Mouse (Mus musculus): ENCODE measurements at regions not wholly inside any gene's neighbourhood (a gene's known extent, or its start where the extent isn't known, plus 50 kb on each side); places are given as distances from the start of the nearest gene placed in this dataset.

GRCm38 (mm10) chr2:173445039-173445438 is 77.3 kb upstream of the 1700021F07Rik start:
- H3K4me1 ChIP-seq = peaks cover 7% of the 10 kb centered on the region; the same call in 1 of the 2 replicates
- WGBS = 74% methylated on average over 3 of the region's 3 CpGs
- H3K27me3 ChIP-seq = no peaks in the 10 kb centered on the region
- no peak overlapping the region for H3K27ac ChIP-seq
- no peak overlapping the region for H3K4me2 ChIP-seq
- no peaks in the 10 kb centered on the region for H3K9me3 ChIP-seq
- H3K36me3 ChIP-seq = no peaks in the 10 kb centered on the region
- H3K9ac ChIP-seq = no peak overlapping the region
- no peak overlapping the region for H3K4me3 ChIP-seq
- no peak for ATAC-seq (ENCODE audit: borderline replicate concordance, extremely low read depth, low FRiP score, low TSS enrichment)

DNA sequence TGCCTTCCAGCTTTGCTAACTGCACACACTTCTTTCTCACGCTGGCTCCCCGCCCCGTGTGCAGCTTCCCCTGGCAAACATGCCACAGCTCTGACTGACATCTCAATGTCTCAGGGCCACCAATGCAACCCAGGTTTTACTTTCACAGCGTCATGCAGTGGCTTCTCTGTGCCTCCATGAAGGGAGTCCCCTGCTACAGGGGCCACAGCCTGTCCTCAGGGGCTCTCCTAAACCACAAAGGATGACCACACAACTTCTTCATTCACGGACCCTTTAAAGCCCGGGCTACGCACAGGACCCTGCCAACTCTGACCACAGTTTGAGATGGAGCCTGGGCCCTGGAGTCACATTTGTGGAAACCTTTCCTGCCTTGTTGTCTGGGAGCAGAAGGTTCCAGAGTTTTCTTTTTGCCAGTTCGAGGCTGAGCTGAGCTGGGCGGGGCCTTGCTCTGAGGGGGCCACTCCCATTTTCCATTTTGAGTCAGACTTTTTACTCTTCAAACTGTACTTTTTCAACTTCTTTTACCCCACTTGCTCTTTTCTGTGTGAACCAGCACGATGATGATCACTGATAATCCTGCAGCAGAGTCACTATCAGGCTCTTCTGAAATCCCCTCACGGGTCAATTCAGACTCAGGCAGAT is 73.7 kb upstream of the 1700021F07Rik start:
- 75% methylated on average over 11 of the region's 11 CpGs for WGBS
- peaks cover 17% of the 10 kb centered on the region; the same call in 1 of the 2 replicates for H3K4me1 ChIP-seq
- H3K27me3 ChIP-seq = no peaks in the 10 kb centered on the region
- H3K9me3 ChIP-seq = no peaks in the 10 kb centered on the region
- ATAC-seq (ENCODE audit: borderline replicate concordance, extremely low read depth, low FRiP score, low TSS enrichment) = no peak
- no peak overlapping the region for H3K4me3 ChIP-seq
- H3K9ac ChIP-seq = no peak overlapping the region
- H3K36me3 ChIP-seq = no peaks in the 10 kb centered on the region
- no peak overlapping the region for H3K4me2 ChIP-seq
- peak overlapping the region; percentile 53 for H3K27ac ChIP-seq

DNA sequence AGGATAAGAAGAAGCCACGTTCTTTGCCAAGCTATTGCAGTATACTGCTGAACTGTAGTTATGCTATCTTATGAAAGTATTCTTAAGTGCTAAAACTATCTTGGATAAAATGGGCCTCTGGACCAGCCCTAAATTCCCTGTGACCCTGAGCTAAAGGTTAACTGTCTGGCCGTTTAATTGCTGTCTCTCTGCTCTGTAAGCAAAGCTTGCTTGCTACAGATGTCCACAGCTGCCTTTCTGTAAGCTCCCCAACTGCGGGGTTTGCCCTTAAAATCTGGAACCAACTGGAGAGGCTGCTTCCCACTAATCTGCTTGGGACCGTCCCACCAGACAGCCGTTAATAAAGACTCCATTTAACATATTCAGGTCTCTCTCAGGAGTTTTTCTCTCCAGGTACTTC is 73.2 kb upstream of the 1700021F07Rik start:
- Histone ChIP-seq H3K4me1 (peaks cover 17% of the 10 kb centered on the region; the same call in 1 of the 2 replicates), H3K9me3 (no peaks in the 10 kb centered on the region), H3K27ac (peak overlapping the region; percentile 53), H3K36me3 (no peaks in the 10 kb centered on the region), H3K4me3 (no peak overlapping the region), H3K4me2 (no peak overlapping the region), H3K9ac (no peak overlapping the region), H3K27me3 (no peaks in the 10 kb centered on the region)
- peak; percentile 51; the same call in 1 of the 2 replicates for ATAC-seq (ENCODE audit: borderline replicate concordance, extremely low read depth, low FRiP score, low TSS enrichment)
- WGBS = 36% methylated on average over 5 of the region's 5 CpGs

GRCm38 (mm10) chr2:173451993-173452481 is 70.3 kb upstream of the 1700021F07Rik start:
- no peak for ATAC-seq (ENCODE audit: borderline replicate concordance, extremely low read depth, low FRiP score, low TSS enrichment)
- 41% methylated on average over 15 of the region's 15 CpGs for WGBS
- Histone ChIP-seq H3K4me2 (peak overlapping the region; percentile 27; the same call in 1 of the 2 replicates), H3K9me3 (no peaks in the 10 kb centered on the region), H3K4me1 (peaks cover 17% of the 10 kb centered on the region; the same call in 1 of the 2 replicates), H3K27ac (0 out of 2 replicates have a peak overlapping the region, but pooled peaks have one; percentile 0), H3K27me3 (no peaks in the 10 kb centered on the region), H3K9ac (no peak overlapping the region), H3K4me3 (no peak overlapping the region), H3K36me3 (no peaks in the 10 kb centered on the region)

GRCm38 (mm10) chr2:173452800-173453199 is 69.6 kb upstream of the 1700021F07Rik start:
- Histone ChIP-seq H3K4me3 (no peak overlapping the region), H3K9ac (no peak overlapping the region), H3K27ac (no peak overlapping the region), H3K27me3 (no peaks in the 10 kb centered on the region), H3K4me2 (no peak overlapping the region), H3K9me3 (no peaks in the 10 kb centered on the region), H3K36me3 (no peaks in the 10 kb centered on the region), H3K4me1 (peaks cover 17% of the 10 kb centered on the region; the same call in 1 of the 2 replicates)
- ATAC-seq (ENCODE audit: borderline replicate concordance, extremely low read depth, low FRiP score, low TSS enrichment) = no peak
- 75% methylated on average over 4 of the region's 4 CpGs for WGBS

GRCm38 (mm10) chr2:173453569-173454405 is 68.6 kb upstream of the 1700021F07Rik start:
- H3K27me3 ChIP-seq = no peaks in the 10 kb centered on the region
- H3K36me3 ChIP-seq = no peaks in the 10 kb centered on the region
- peaks cover 17% of the 10 kb centered on the region; the same call in 1 of the 2 replicates for H3K4me1 ChIP-seq
- no peak overlapping the region for H3K27ac ChIP-seq
- no peak overlapping the region for H3K9ac ChIP-seq
- ATAC-seq (ENCODE audit: borderline replicate concordance, extremely low read depth, low FRiP score, low TSS enrichment) = no peak
- no peaks in the 10 kb centered on the region for H3K9me3 ChIP-seq
- H3K4me2 ChIP-seq = no peak overlapping the region
- 67% methylated on average over 14 of the region's 14 CpGs for WGBS
- no peak overlapping the region for H3K4me3 ChIP-seq

GRCm38 (mm10) chr2:173454741-173455140 is 67.6 kb upstream of the 1700021F07Rik start:
- H3K4me1 ChIP-seq = peaks cover 11% of the 10 kb centered on the region; the same call in 1 of the 2 replicates
- no peaks in the 10 kb centered on the region for H3K9me3 ChIP-seq
- no peak overlapping the region for H3K27ac ChIP-seq
- H3K9ac ChIP-seq = no peak overlapping the region
- H3K4me3 ChIP-seq = no peak overlapping the region
- 96% methylated on average over 4 of the region's 4 CpGs for WGBS
- H3K27me3 ChIP-seq = no peaks in the 10 kb centered on the region
- H3K36me3 ChIP-seq = no peaks in the 10 kb centered on the region
- no peak overlapping the region for H3K4me2 ChIP-seq
- no peak for ATAC-seq (ENCODE audit: borderline replicate concordance, extremely low read depth, low FRiP score, low TSS enrichment)

GRCm38 (mm10) chr2:173455216-173455615 is 67.2 kb upstream of the 1700021F07Rik start:
- no peak overlapping the region for H3K9ac ChIP-seq
- H3K9me3 ChIP-seq = no peaks in the 10 kb centered on the region
- 85% methylated on average over 12 of the region's 12 CpGs for WGBS
- H3K4me2 ChIP-seq = no peak overlapping the region
- H3K4me3 ChIP-seq = no peak overlapping the region
- no peak for ATAC-seq (ENCODE audit: borderline replicate concordance, extremely low read depth, low FRiP score, low TSS enrichment)
- no peak overlapping the region for H3K27ac ChIP-seq
- H3K4me1 ChIP-seq = peaks cover 10% of the 10 kb centered on the region; the same call in 1 of the 2 replicates
- H3K27me3 ChIP-seq = no peaks in the 10 kb centered on the region
- no peaks in the 10 kb centered on the region for H3K36me3 ChIP-seq

- no peaks in the 10 kb centered on the region for H3K27me3 ChIP-seq
- WGBS = 81% methylated on average over 7 of the region's 7 CpGs
- H3K9ac ChIP-seq = no peak overlapping the region
- no peak overlapping the region for H3K4me2 ChIP-seq
- ATAC-seq (ENCODE audit: borderline replicate concordance, extremely low read depth, low FRiP score, low TSS enrichment) = no peak
- no peaks in the 10 kb centered on the region for H3K36me3 ChIP-seq
- H3K4me3 ChIP-seq = no peak overlapping the region
- H3K27ac ChIP-seq = no peak overlapping the region
- H3K4me1 ChIP-seq = peaks cover 10% of the 10 kb centered on the region; the same call in 1 of the 2 replicates
- H3K9me3 ChIP-seq = no peaks in the 10 kb centered on the region
Measured at GRCm38 (mm10) chr2:173456083-173456482, 66.3 kb upstream of the 1700021F07Rik start.

DNA sequence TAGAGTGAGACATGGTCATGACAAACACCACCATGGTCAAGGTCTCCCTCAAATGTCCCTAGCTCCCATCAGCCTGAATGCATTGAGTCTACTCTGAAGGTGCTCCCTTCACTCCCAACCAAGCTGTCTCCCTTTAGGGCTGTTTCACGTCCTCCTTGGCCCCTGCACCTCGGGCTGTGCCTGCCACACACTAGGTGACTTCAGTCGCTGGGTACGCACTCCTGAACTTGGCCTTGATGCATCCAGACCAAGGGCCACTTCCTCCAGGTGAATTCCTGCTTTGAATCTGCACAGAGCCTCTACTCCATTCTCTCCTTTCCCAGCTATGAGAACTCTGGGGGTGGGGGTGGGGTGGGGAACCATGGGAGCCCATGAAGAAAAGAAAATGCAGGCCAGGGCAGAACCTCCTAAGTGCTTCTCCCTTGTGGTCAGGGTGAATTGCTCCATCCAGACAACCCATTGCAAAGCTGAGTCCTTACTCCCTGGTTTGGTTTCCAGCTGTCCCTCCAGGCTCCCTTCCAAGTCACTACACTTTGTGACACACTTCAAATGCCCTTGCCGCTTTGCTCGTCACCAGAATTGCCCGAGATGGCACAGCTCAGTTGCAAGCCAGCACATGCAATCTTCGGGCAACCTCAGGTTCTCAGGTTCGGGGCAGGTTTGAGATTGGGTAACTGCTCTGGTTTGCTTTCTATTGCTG is 65.3 kb upstream of the 1700021F07Rik start:
- ATAC-seq (ENCODE audit: borderline replicate concordance, extremely low read depth, low FRiP score, low TSS enrichment) = no peak
- Histone ChIP-seq H3K9me3 (no peaks in the 10 kb centered on the region), H3K9ac (no peak overlapping the region), H3K4me2 (no peak overlapping the region), H3K27me3 (no peaks in the 10 kb centered on the region), H3K36me3 (no peaks in the 10 kb centered on the region), H3K4me3 (no peak overlapping the region), H3K4me1 (peaks cover 1% of the 10 kb centered on the region; the same call in 1 of the 2 replicates), H3K27ac (no peak overlapping the region)
- 82% methylated on average over 9 of the region's 9 CpGs for WGBS

GRCm38 (mm10) chr2:173457624-173458320 is 64.6 kb upstream of the 1700021F07Rik start:
- no peaks in the 10 kb centered on the region for H3K4me1 ChIP-seq
- H3K4me3 ChIP-seq = no peak overlapping the region
- no peaks in the 10 kb centered on the region for H3K27me3 ChIP-seq
- no peak overlapping the region for H3K4me2 ChIP-seq
- H3K9me3 ChIP-seq = no peaks in the 10 kb centered on the region
- no peak for ATAC-seq (ENCODE audit: borderline replicate concordance, extremely low read depth, low FRiP score, low TSS enrichment)
- H3K9ac ChIP-seq = no peak overlapping the region
- WGBS = 86% methylated on average over 18 of the region's 18 CpGs
- no peak overlapping the region for H3K27ac ChIP-seq
- H3K36me3 ChIP-seq = no peaks in the 10 kb centered on the region
